Mouse (Mus musculus) heart, adult 2 months (tissue): Measurements from ENCODE around the gene Gm17720.

Experiments used
- CTCF ChIP-seq: fragments of 200-600 bp; IDR thresholded peaks from 2 replicates; pipeline ENCODE4 v1.8.1; 2022; ENCODE audit warnings: antibody characterized with exemption, mild to moderate bottlenecking, moderate library complexity
- EP300 ChIP-seq: fragments of 200-500 bp; IDR thresholded peaks from 2 replicates; pipeline ENCODE4 v1.6.1; 2011; ENCODE audit warnings: low read depth, low read length, control low read depth; ENCODE audit not compliant: insufficient read depth
- POLR2A ChIP-seq: fragments of 200-500 bp; IDR thresholded peaks from 2 replicates; pipeline ENCODE4 v1.6.1; 2011; ENCODE audit warnings: mild to moderate bottlenecking, low read depth, low read length, control low read depth; ENCODE audit not compliant: insufficient read depth

DNA sequence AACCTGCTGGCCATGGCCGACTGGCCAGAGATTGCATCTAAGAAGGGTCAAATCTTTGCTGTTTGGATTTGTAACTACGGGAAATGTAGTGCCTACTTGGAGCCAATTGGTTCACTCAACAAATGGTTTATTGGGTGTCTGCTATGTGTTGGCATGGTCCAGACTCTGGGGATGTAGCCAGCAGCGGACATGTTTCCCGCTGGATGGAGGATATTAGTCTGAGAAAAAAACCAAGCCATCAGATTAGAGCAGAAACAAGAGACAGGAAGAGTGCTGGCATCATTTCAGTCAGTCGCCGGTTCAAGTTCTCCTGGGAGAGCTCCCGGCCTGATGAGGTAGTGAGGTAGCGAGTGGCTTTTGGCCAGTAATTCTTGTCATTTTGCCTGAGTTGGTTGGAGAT lies 31.7 kb upstream of the Gm17720 start:
- TF ChIP-seq POLR2A (no peak), CTCF (no peak), EP300 (no peak)
